Mouse (Mus musculus) gastrocnemius, adult 2 months (tissue): ENCODE results near the gene Gm20388. TPM values are rescaled to one million over a fixed set of nuclear protein-coding genes. Genes with fewer than 3 reads are reported as not detected.

ENCODE experiments used
- DNase-seq: peaks from one replicate; pipeline ENCODE4 v3.0.0; 2022
- H3K27ac ChIP-seq: fragments of 200-600 bp; 2 replicates; pipeline ENCODE4 v1.8.1; 2022; ENCODE audit warnings: mild to moderate bottlenecking
- H3K4me3 ChIP-seq: fragments of 200-600 bp; 2 replicates; pipeline ENCODE4 v1.8.1; 2022; ENCODE audit warnings: mild to moderate bottlenecking, moderate library complexity
- CTCF ChIP-seq: fragments of 200-600 bp; IDR thresholded peaks from 2 replicates; pipeline ENCODE4 v1.8.1; 2022; ENCODE audit warnings: antibody characterized with exemption, mild to moderate bottlenecking, moderate library complexity
- intact Hi-C: fragments of 180-260 bp; cut with DNase I; formaldehyde crosslinking; loops from one replicate; pipeline ENCODE4 v1.15.1; 2025
- total RNA-seq, 2 experiments: library from RNA; stranded (reverse); gene quantifications; 2 replicates each; pipeline ENCODE4 v1.2.3; 2021

Gm20388 gene
- total RNA-seq, 2 experiments from 2014 or later, result 6.1 to 15.0 TPM

GRCm38 (mm10) chr8:121354844-121355243 lies 1444.2 kb downstream of the Gm20388 start:
- no peak for DNase-seq
- Histone ChIP-seq H3K4me3 (no peak overlapping the region), H3K27ac (no peak overlapping the region)
- no peak for TF ChIP-seq CTCF
- intact Hi-C loops, result no loop called here

- no peak overlapping the region for H3K27ac ChIP-seq
- no peak for TF ChIP-seq CTCF
- no peak for DNase-seq
- no peak overlapping the region for H3K4me3 ChIP-seq
- intact Hi-C loops, result no loop called here
Measured at GRCm38 (mm10) chr8:121357451-121357850, 1446.8 kb downstream of the Gm20388 start.

DNA sequence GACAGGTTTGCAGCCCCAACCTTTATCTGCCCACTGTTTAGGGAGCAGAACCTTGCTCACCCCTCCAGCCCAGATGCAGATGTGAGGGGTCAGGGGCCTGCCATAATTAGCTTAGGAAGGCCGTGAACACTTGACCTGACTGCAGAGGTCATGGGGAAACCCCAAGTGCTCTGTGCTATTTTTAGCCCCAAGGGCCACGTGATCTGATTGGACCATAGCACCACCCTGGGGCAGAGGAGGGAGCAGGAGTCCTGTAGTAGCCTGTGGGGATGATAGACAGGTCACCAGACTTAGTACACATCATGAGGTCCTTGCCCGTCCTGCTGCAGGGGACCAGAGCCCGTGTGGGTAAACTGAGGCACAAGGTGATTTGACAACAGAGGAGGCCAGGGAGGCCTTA lies 1448.0 kb downstream of the Gm20388 start:
- intact Hi-C loops, result no loop called here
- DNase-seq, result no peak
- H3K4me3 ChIP-seq, result no peak overlapping the region
- TF ChIP-seq CTCF, result no peak
- no peak overlapping the region for H3K27ac ChIP-seq

DNA sequence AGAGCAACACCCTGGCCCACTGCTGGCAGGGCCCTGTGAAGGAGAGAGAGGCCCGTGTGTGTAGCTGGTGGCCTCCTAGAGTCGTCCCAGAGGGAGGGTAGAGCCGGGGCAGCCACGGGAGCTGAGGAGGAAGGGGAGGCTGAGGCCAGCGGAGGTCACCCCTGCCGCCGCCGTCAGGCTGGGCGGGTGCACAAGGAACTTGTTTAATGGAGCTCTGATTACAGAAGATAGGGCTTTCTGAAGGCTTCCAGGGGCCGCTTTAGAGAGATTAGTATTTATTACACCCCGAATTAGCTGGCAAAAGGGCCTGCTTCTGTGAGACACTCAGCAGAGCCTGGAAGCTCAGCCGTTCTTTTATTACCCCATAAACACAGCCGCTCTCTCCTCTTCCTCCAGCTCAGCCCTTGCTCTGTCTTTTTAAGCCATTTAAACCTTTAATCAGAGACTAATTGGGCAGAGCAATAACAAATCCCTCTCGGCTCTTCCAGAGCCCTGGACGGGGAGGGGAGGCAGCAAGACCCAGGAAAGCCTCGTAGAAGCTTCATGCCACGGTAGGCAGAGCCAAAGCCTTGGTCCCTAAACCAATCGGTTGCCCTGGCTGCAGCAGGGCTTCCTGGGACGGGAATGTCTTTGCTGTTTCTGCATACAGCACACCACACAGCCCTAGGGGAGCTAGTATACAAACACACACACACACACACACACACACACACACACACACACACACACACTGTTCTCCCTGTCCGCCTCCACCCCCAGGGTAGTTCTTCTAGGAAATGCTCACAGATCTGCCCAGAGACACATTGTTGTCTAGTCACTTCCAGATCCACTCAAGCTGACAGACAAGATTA lies 1448.7 kb downstream of the Gm20388 start:
- H3K27ac ChIP-seq, result peak overlapping the region; percentile 51; the same call in 1 of the 2 replicates
- no peak for TF ChIP-seq CTCF
- H3K4me3 ChIP-seq, result peak overlapping the region; percentile 29; the same call in 1 of the 2 replicates
- intact Hi-C loops, result no loop called here
- no peak for DNase-seq

GRCm38 (mm10) chr8:121360001-121360400 lies 1449.4 kb downstream of the Gm20388 start:
- no peak for DNase-seq
- no peak overlapping the region for H3K4me3 ChIP-seq
- TF ChIP-seq CTCF, result no peak
- intact Hi-C loops, result no loop called here
- H3K27ac ChIP-seq, result no peak overlapping the region

- DNase-seq, result no peak
- intact Hi-C loops, result no loop called here
- H3K27ac ChIP-seq, result no peak overlapping the region
- H3K4me3 ChIP-seq, result no peak overlapping the region
- TF ChIP-seq CTCF, result no peak
Measured at GRCm38 (mm10) chr8:121361166-121361565, 1450.5 kb downstream of the Gm20388 start.

GRCm38 (mm10) chr8:121364646-121365045 lies 1454.0 kb downstream of the Gm20388 start:
- Histone ChIP-seq H3K4me3 (no peak overlapping the region), H3K27ac (no peak overlapping the region)
- no peak for DNase-seq
- no peak for TF ChIP-seq CTCF
- intact Hi-C loops, result no loop called here

DNA sequence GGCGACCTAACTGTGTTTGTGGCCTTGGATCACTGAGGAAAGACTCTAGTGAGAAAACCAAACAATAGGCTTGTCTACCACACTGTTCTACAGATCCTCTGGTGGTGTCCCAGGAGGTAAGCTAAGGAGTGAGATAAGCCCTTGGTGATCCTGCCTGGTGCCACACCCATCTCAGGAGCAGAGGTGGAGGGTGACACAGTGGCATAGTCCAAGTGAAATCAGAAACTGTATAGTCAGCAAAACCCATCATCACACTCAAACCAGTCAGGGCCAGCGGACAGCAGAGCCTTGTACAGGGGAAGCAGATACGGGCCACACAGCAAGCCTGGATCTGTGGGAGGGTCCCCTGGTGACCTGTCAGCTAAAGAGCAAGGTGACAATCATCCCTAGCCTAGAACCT lies 1454.5 kb downstream of the Gm20388 start:
- intact Hi-C loops, result no loop called here
- TF ChIP-seq CTCF, result no peak
- Histone ChIP-seq H3K4me3 (no peak overlapping the region), H3K27ac (no peak overlapping the region)
- no peak for DNase-seq

GRCm38 (mm10) chr8:121366655-121367054 lies 1456.0 kb downstream of the Gm20388 start:
- H3K4me3 ChIP-seq, result no peak overlapping the region
- no peak for DNase-seq
- intact Hi-C loops, result no loop called here
- no peak for TF ChIP-seq CTCF
- H3K27ac ChIP-seq, result no peak overlapping the region

GRCm38 (mm10) chr8:121368799-121369198 lies 1458.2 kb downstream of the Gm20388 start:
- Histone ChIP-seq H3K27ac (peak overlapping the region; percentile 49), H3K4me3 (peak overlapping the region; percentile 1; the same call in 1 of the 2 replicates)
- TF ChIP-seq CTCF, result no peak
- DNase-seq, result peak; percentile 50
- intact Hi-C loops, result no loop called here

- no peak for DNase-seq
- Histone ChIP-seq H3K4me3 (no peak overlapping the region), H3K27ac (no peak overlapping the region)
- no peak for TF ChIP-seq CTCF
- intact Hi-C loops, result no loop called here
Measured at GRCm38 (mm10) chr8:121369378-121369777, 1458.7 kb downstream of the Gm20388 start.

DNA sequence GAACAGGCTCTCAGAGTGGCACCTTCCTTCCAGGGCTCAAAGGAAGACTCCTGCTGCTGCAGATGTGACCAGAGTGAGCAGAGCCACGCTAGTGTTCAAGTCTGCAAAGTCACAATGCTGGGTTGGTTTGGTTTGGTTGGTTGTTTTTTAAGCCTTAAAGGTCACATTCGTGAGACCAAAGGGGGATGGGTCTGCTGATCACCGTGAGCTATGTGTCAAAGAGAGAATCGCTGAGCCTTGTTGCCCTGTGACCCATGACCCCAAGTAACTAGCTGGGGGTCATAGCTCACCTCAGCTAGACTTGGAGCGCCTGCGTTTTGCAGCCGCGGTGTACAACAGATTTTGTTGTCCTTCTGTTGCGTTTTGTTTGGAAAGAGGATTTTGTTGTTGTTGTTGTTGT lies 1460.6 kb downstream of the Gm20388 start:
- no peak overlapping the region for H3K27ac ChIP-seq
- intact Hi-C loops, result no loop called here

DNA sequence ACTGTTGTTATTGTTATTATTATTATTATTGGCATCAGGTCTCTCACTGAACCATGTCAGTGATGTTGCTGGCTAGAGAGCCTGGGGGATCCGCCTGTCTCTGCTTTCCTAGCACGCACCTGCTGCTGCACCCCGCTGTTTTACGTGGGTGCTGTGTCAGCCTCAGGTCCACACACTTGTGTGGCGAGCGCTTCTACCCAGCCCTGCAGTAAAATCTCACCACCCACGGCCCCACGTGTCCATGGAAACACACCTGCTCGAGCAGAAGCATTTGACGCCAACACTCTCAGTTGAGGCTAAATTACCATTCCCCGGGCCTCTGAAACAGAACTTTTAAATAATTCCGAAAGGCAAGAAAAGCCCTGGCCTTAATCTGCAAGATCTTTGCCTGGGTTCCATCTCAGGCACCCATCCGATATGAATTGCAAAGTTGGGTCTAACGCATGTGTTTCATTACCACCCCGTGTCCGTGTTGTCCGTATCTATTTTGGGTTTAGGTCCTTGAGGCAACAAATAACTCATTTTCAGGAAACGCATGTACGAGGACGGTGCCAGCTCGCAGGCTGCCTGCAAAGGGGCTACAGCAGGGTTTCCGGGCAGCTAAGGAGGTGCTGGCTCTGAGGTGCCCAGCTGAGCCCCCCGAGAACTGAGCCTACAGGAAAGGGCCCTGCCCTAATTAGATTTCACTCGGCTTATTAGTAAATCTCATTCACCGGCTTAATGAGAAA lies 1461.4 kb downstream of the Gm20388 start:
- H3K4me3 ChIP-seq, result peak overlapping the region; percentile 13; the same call in 1 of the 2 replicates
- intact Hi-C loops, result no loop called here
- DNase-seq, result no peak
- TF ChIP-seq CTCF, result no peak
- no peak overlapping the region for H3K27ac ChIP-seq

More for the DNA sequence above, 1460.6 kb downstream of the Gm20388 start:
- H3K4me3 ChIP-seq, result no peak overlapping the region
- no peak for DNase-seq
- no peak for TF ChIP-seq CTCF

DNA sequence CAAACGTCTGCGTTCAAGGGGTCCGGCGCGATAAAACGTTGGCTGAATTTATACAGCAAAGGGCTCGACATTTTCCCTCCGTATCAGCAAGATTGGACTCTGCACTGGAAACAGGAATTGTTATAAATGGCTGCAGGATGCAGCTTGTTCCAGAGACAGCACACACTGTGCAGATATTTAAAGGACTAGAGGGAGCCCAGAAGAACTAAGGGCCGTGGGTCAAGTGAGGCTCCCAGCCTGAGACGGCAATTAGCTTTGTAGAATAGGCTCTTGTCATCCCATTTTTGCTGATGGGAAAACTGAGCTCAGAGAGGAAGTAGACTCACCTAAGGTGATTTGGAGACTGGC lies 1462.0 kb downstream of the Gm20388 start:
- Histone ChIP-seq H3K27ac (no peak overlapping the region), H3K4me3 (peak overlapping the region; percentile 13; the same call in 1 of the 2 replicates)
- no peak for DNase-seq
- no peak for TF ChIP-seq CTCF
- intact Hi-C loops, result no loop called here
